In genomic region chr8:33997676-33998075, GRCm38 (mm10) we compare ENCODE assay signal across 19 mouse cellular contexts.
DNase-seq lines count a peak whose midpoint lies in the region; ATAC-seq and TF ChIP-seq lines count a peak whose summit lies in the region.
"Had no signal": no experiment of that assay in that cellular context is flagged by ENCODE, and none has a peak within 500 bp of the region (broad histone marks: within the 10 kb centered on the region; RNA-seq: fewer than 3 reads in every experiment).

No protein-coding gene starts in this region.

- peak; percentile 66; the same call in 1 of the 2 replicates for ATAC-seq in kidney, embryonic 14.5 days (ENCODE audit: low FRiP score, low TSS enrichment)
- ATAC-seq in forebrain, embryonic 11.5 days (replicated peaks; ENCODE audit: low FRiP score) = no peak
- ATAC-seq: CD4-positive, CD25-positive, alpha-beta regulatory T cell, adult 4 months; intestine, postnatal 0 days; Patski had no signal

- no peak overlapping the region for H3K4me3 ChIP-seq in kidney, adult 2 months (ENCODE audit: insufficient read depth, low read depth, low read length)
- no peak overlapping the region for H3K4me3 ChIP-seq in kidney, embryonic 14.5 days (ENCODE audit: low read length)
- H3K4me3 ChIP-seq in forebrain, embryonic 11.5 days (ENCODE audit: low read depth, low read length) = no peak overlapping the region
- H3K4me3 ChIP-seq: embryonic facial prominence, embryonic 10.5 days; forebrain, embryonic 10.5 days; limb, embryonic 12.5 days; midbrain, embryonic 10.5 days; neural tube, embryonic 12.5 days had no signal

- no peak for TF ChIP-seq POLR2A in kidney, adult 2 months (IDR thresholded peaks at IDR 0.05; ENCODE audit: low read depth, low read length)

- TF ChIP-seq CTCF in kidney, adult 2 months (conservative IDR thresholded peaks at IDR 0.05; ENCODE audit: insufficient read depth, insufficient read length, low read depth, low read length) = no peak

- no peaks in the 10 kb centered on the region for H3K9me3 ChIP-seq in kidney, embryonic 14.5 days (ENCODE audit: control insufficient read depth, low read length)
- H3K9me3 ChIP-seq in forebrain, embryonic 11.5 days (ENCODE audit: control insufficient read depth, low read length) = no peaks in the 10 kb centered on the region
- H3K9me3 ChIP-seq: embryonic facial prominence, embryonic 10.5 days; forebrain, embryonic 10.5 days; limb, embryonic 12.5 days; midbrain, embryonic 10.5 days; neural tube, embryonic 12.5 days had no signal

- H3K4me1 ChIP-seq in kidney, adult 2 months (ENCODE audit: control insufficient read depth, insufficient read depth, low read length) = no peaks in the 10 kb centered on the region
- peaks cover 9% of the 10 kb centered on the region; the same call in 1 of the 2 replicates for H3K4me1 ChIP-seq in kidney, embryonic 14.5 days (ENCODE audit: control insufficient read depth, insufficient read depth, low read length)
- no peaks in the 10 kb centered on the region for H3K4me1 ChIP-seq in forebrain, embryonic 11.5 days (replicated peaks; ENCODE audit: control insufficient read depth, insufficient read depth, low read length)
- H3K4me1 ChIP-seq: neural tube, embryonic 12.5 days had no signal

- 37% methylated on average over 4 of the region's 4 CpGs for WGBS in kidney, adult 2 months
- WGBS in kidney, embryonic 14.5 days = 25% methylated on average over 4 of the region's 4 CpGs
- 68% methylated on average over 4 of the region's 4 CpGs for WGBS in forebrain, embryonic 11.5 days

- H3K27me3 ChIP-seq in kidney, adult 2 months (replicated peaks; ENCODE audit: control insufficient read depth, insufficient read depth, low read length) = no peaks in the 10 kb centered on the region
- no peaks in the 10 kb centered on the region for H3K27me3 ChIP-seq in kidney, embryonic 14.5 days (ENCODE audit: control insufficient read depth, insufficient read depth, low read length)
- no peaks in the 10 kb centered on the region for H3K27me3 ChIP-seq in forebrain, embryonic 11.5 days (ENCODE audit: control insufficient read depth, insufficient read depth, low read length)
- H3K27me3 ChIP-seq: limb, embryonic 12.5 days; neural tube, embryonic 12.5 days; Patski had no signal

- no peaks in the 10 kb centered on the region for H3K36me3 ChIP-seq in kidney, adult 2 months (ENCODE audit: control insufficient read depth, insufficient read depth, low read length)
- no peaks in the 10 kb centered on the region for H3K36me3 ChIP-seq in kidney, embryonic 14.5 days (ENCODE audit: control insufficient read depth, insufficient read depth, low read length)
- H3K36me3 ChIP-seq in forebrain, embryonic 11.5 days (ENCODE audit: control insufficient read depth, insufficient read depth, low read length) = no peaks in the 10 kb centered on the region
- H3K36me3 ChIP-seq: embryonic facial prominence, embryonic 10.5 days; forebrain, embryonic 10.5 days; limb, embryonic 12.5 days; midbrain, embryonic 10.5 days; neural tube, embryonic 12.5 days had no signal

- H3K27ac ChIP-seq in kidney, adult 2 months (ENCODE audit: insufficient read depth, low read depth, low read length) = no peak overlapping the region
- no peak overlapping the region for H3K27ac ChIP-seq in kidney, embryonic 14.5 days (ENCODE audit: low read depth, low read length)
- no peak overlapping the region for H3K27ac ChIP-seq in forebrain, embryonic 11.5 days (ENCODE audit: low read depth, low read length)
- H3K27ac ChIP-seq: embryonic facial prominence, embryonic 10.5 days; forebrain, embryonic 10.5 days; limb, embryonic 12.5 days; midbrain, embryonic 10.5 days; neural tube, embryonic 12.5 days had no signal

- H3K4me2 ChIP-seq in kidney, embryonic 14.5 days (replicated peaks; ENCODE audit: low read depth, low read length) = no peak overlapping the region
- no peak overlapping the region for H3K4me2 ChIP-seq in forebrain, embryonic 11.5 days (ENCODE audit: low read depth, low read length, severe bottlenecking)
- H3K4me2 ChIP-seq: limb, embryonic 12.5 days; lung, embryonic 14.5 days; neural tube, embryonic 12.5 days had no signal

- H3K9ac ChIP-seq in kidney, embryonic 14.5 days (ENCODE audit: low read depth, low read length) = no peak overlapping the region
- no peak overlapping the region for H3K9ac ChIP-seq in forebrain, embryonic 11.5 days (ENCODE audit: low read length)
- H3K9ac ChIP-seq: limb, embryonic 12.5 days; lung, embryonic 14.5 days; neural tube, embryonic 12.5 days had no signal

- DNase-seq in kidney, adult 2 months = peak; percentile 56
- DNase-seq in kidney, adult 18-20 months = no peak
- DNase-seq in heart, adult 9 months (ENCODE audit: low spot score in 2 of 2) = peak; percentile 49 to 65
- peak; percentile 17 for DNase-seq in left cerebral cortex, postnatal 4 days
- no peak for DNase-seq in spleen, postnatal 10 days (ENCODE audit: low spot score in 2 of 2)
- no peak for DNase-seq in forebrain, embryonic 11.5 days (ENCODE audit: low spot score)
- DNase-seq in B cell, adult 2 months = no peak
- DNase-seq: adrenal gland, adult 2 months; lung, embryonic 14.5 days; thymus, adult 2 months had no signal

- intact Hi-C loops in left cerebral cortex, postnatal 4 days (cut with DNase I) = no loop called here

Comparison
In these comparisons a context has a peak if more than half of its experiments do, and no peak if none do; other contexts are left out.
1. DNase-seq: peak in kidney, adult 2 months (single experiment), heart, adult 9 months (2 of 2) and left cerebral cortex, postnatal 4 days (single experiment); none in kidney, adult 18-20 months (single experiment), spleen, postnatal 10 days (0 of 2), forebrain, embryonic 11.5 days (single experiment) and B cell, adult 2 months (0 of 2).